Mouse (Mus musculus): ENCODE results near the gene Anapc11. TPM values are rescaled to one million over a fixed set of nuclear protein-coding genes. Genes with fewer than 3 reads are reported as not detected.

The Anapc11 gene
- polyA plus RNA-seq, 1 experiment = 137 TPM

DNA sequence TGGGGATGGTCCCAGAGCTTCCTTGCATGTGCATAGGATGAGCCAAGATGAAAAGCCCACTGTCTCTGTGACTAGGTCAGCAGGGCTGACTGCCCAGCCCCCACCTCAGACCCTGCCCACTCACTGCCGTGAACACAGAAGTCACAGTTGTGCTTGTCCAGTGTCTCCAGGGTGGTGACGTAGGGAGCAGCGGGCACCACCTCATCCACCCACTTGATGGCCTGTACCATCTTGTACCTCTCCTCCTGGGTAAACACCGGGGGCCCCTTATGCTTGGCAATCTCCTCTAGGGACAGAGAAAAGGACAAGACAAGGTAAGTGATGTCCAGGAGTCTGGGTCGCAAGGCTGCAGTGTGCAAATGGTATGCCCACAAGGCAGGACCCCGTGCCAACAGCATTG, 16.9 kb downstream of the Anapc11 start:
- no peak for TF ChIP-seq POLR2A (IDR thresholded peaks at IDR 0.05; ENCODE audit: low read depth, low read length)
- no peak for TF ChIP-seq CTCF (conservative IDR thresholded peaks at IDR 0.05; ENCODE audit: insufficient read depth, insufficient read length, low read depth, low read length)
- Histone ChIP-seq H3K36me3 (ENCODE audit: control insufficient read depth, insufficient read depth, low read length) (peaks cover 6% of the 10 kb centered on the region; the same call in 1 of the 2 replicates), H3K27me3 (replicated peaks; ENCODE audit: control insufficient read depth, insufficient read depth, low read length) (no peaks in the 10 kb centered on the region), H3K27ac (ENCODE audit: insufficient read depth, low read depth, low read length) (no peak overlapping the region), H3K4me3 (ENCODE audit: insufficient read depth, low read depth, low read length) (no peak overlapping the region), H3K4me1 (ENCODE audit: control insufficient read depth, insufficient read depth, low read length) (peaks cover 14% of the 10 kb centered on the region)
- WGBS = 91% methylated on average over 6 of the region's 6 CpGs
- no peak for DNase-seq

DNA sequence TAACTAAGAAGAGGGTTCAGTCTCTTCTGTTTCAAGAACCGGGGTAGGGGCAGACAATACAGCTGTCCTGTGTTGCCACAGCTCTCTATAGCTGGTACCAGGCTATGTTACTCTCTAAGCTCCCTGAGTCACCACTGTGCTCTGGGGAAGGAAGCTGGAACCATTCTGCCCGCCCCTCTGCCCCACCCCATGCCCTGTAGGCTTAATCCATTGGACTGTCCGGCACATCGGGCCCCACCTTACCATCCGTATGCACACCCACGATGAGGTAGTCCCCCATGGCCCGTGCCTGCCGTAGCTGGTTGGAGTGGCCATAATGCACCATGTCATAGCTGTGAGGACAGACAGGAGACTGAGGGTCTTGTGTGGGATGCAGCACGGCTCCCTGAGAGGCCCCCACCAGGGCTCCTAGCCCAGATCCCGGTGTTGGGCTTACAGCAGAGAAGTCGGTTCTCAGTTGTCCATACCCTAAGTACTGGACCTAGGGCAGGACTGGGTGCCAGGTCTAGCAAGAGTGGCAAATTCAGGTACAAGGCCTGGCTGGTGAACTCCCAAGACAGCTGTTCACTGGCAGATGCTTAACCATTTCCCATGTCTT, 17.5 kb downstream of the Anapc11 start:
- no peak for DNase-seq
- no peaks in the 10 kb centered on the region for H3K27me3 ChIP-seq (replicated peaks; ENCODE audit: control insufficient read depth, insufficient read depth, low read length)
- no peak overlapping the region for H3K27ac ChIP-seq (ENCODE audit: insufficient read depth, low read depth, low read length)
- 78% methylated on average over 11 of the region's 11 CpGs for WGBS
- peaks cover 14% of the 10 kb centered on the region for H3K4me1 ChIP-seq (ENCODE audit: control insufficient read depth, insufficient read depth, low read length)
- H3K36me3 ChIP-seq (ENCODE audit: control insufficient read depth, insufficient read depth, low read length) = peaks cover 6% of the 10 kb centered on the region; the same call in 1 of the 2 replicates
- peak overlapping the region; percentile 5; the same call in 1 of the 2 replicates for H3K4me3 ChIP-seq (ENCODE audit: insufficient read depth, low read depth, low read length)
- TF ChIP-seq CTCF (conservative IDR thresholded peaks at IDR 0.05; ENCODE audit: insufficient read depth, insufficient read length, low read depth, low read length) = no peak

DNA sequence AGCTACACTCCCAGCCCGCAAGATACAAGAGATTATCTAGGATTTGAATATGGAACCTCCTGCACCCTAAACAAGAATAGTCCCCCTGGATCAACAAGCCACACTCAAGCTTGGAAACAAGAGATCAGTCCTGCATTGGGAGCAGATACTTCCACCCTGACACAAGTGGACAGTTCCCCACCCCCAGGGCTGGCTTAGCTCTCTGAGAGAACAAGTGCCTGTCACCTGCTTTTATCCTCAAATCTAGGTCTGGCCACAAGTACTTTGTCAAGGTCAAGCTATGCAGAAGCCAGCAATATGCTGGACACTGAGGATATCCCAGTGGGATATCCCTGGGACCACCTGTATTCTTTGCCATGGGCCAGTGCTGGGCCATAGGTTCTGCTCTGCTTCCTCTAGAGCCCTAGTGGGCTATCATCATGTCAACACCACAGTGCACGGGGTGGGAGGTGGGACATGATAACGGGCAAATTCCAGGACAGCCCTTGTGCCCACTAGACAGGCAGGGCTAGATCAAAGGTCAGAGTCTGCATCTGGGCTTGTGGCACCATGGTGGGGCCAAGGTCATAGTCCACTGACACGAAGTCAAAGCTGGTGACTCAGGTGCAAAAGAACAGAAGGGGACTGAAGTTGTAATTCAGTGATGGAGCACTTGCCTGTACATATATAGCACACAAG, 18.5 kb downstream of the Anapc11 start:
- peaks cover 14% of the 10 kb centered on the region for H3K4me1 ChIP-seq (ENCODE audit: control insufficient read depth, insufficient read depth, low read length)
- TF ChIP-seq CTCF (conservative IDR thresholded peaks at IDR 0.05; ENCODE audit: insufficient read depth, insufficient read length, low read depth, low read length) = no peak
- no peak for TF ChIP-seq POLR2A (IDR thresholded peaks at IDR 0.05; ENCODE audit: low read depth, low read length)
- WGBS = 36% methylated on average over 4 of the region's 4 CpGs
- H3K27ac ChIP-seq (ENCODE audit: insufficient read depth, low read depth, low read length) = peak overlapping the region; percentile 95
- H3K4me3 ChIP-seq (ENCODE audit: insufficient read depth, low read depth, low read length) = peak overlapping the region; percentile 83
- DNase-seq = peak; percentile 88
- H3K36me3 ChIP-seq (ENCODE audit: control insufficient read depth, insufficient read depth, low read length) = peaks cover 6% of the 10 kb centered on the region; the same call in 1 of the 2 replicates
- H3K27me3 ChIP-seq (replicated peaks; ENCODE audit: control insufficient read depth, insufficient read depth, low read length) = no peaks in the 10 kb centered on the region

DNA sequence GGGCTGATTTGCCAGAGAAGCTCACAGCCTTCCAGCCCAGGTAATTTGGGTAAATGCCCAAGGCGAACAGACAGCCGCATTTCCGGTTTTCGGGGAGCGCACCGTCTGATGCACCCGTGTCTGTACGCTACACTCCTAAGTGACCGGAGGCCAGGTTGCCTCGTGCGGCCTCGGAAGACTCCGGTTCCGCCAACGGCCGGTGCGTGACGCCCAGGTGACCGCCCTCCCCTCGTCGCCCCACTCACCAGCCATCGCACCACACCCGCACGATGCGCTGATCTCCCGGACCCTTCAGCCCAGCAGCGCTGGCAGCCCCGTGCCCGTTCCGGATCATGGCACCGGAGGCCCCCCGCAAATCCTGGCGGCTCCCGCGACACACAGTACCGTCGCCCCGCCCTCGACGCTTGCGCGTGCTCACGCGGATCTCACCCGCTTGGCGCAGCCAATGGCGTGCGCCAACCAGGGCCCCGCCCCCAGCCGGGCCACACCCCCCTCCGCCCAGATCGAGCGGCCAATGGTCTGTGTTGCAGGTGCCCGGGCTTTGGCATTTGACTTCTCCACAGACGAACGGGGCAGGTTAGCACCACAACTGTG, 19.4 kb downstream of the Anapc11 start, which contains the start of gene Pcyt2:
Gene Pcyt2 (minus strand): TSS at position 418 of the 594 bp plus-strand sequence.
- peak within 1 kb of the TSS; percentile 83 for H3K4me3 ChIP-seq (ENCODE audit: insufficient read depth, low read depth, low read length)
- peaks cover 5% of the 10 kb centered on the region; the same call in 1 of the 2 replicates for H3K36me3 ChIP-seq (ENCODE audit: control insufficient read depth, insufficient read depth, low read length)
- WGBS = under 1% methylated on average over 56 of the region's 56 CpGs

DNA sequence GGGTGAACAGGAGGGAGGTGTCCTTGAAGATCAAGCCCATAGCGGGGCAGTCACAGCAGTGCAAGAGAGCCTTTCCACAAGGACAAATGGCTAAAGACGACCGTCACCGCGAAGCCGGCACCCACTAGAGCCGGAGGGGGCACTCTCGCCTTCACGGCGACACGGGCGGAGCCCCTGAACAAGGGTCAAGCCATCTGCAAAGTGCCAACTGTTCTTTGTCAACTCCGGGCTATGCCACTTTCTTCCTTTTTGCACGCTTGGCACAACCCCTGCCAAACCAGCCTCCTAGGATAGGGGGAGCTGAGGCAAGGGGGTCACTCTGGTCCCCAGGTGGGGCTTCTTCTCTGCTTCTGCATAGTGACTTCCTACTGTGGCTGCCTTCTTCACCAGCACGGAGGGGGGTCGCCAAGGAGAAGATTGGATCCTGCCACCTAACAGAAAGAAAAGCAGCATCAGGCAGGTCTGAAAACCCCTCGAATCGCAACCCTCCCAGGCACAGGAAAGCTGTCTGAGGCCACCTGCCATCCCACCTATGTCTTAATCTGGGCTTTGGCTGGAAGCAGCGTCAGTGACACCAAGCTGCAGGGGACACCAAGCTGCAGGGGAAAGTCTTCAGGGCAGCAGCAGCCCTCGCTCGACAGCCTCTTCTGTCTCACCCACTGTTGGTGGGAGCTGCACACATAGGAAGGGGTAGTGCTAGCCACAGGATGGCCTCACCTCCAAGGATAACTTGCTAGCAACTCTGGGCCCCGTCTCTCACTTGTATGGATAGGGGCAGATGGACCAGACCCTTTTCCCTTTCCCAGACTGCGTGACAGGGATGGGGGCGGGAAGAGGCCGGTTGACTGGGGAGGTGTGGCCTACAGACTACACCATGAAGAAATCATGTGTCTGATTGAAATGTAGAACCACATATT, 20.7 kb downstream of the Anapc11 start:
- no peak for TF ChIP-seq CTCF (conservative IDR thresholded peaks at IDR 0.05; ENCODE audit: insufficient read depth, insufficient read length, low read depth, low read length)
- TF ChIP-seq POLR2A (IDR thresholded peaks at IDR 0.05; ENCODE audit: low read depth, low read length) = no peak
- Histone ChIP-seq H3K27me3 (replicated peaks; ENCODE audit: control insufficient read depth, insufficient read depth, low read length) (no peaks in the 10 kb centered on the region), H3K36me3 (ENCODE audit: control insufficient read depth, insufficient read depth, low read length) (peaks cover 7% of the 10 kb centered on the region), H3K4me1 (ENCODE audit: control insufficient read depth, insufficient read depth, low read length) (peaks cover 15% of the 10 kb centered on the region), H3K27ac (ENCODE audit: insufficient read depth, low read depth, low read length) (0 out of 2 replicates have a peak overlapping the region, but pooled peaks have one; percentile 1), H3K4me3 (ENCODE audit: insufficient read depth, low read depth, low read length) (no peak overlapping the region)
- 88% methylated on average over 25 of the region's 25 CpGs for WGBS
- no peak for DNase-seq

More for the DNA sequence above, 19.4 kb downstream of the Anapc11 start, which contains the start of gene Pcyt2:
- no peak for TF ChIP-seq CTCF (conservative IDR thresholded peaks at IDR 0.05; ENCODE audit: insufficient read depth, insufficient read length, low read depth, low read length)
- TF ChIP-seq POLR2A (IDR thresholded peaks at IDR 0.05; ENCODE audit: low read depth, low read length) = no peak
- Histone ChIP-seq H3K4me1 (ENCODE audit: control insufficient read depth, insufficient read depth, low read length) (peaks cover 14% of the 10 kb centered on the region), H3K27me3 (replicated peaks; ENCODE audit: control insufficient read depth, insufficient read depth, low read length) (no peaks in the 10 kb centered on the region), H3K27ac (ENCODE audit: insufficient read depth, low read depth, low read length) (peak within 1 kb of the TSS; percentile 95)
- peak; percentile 98 for DNase-seq

DNA sequence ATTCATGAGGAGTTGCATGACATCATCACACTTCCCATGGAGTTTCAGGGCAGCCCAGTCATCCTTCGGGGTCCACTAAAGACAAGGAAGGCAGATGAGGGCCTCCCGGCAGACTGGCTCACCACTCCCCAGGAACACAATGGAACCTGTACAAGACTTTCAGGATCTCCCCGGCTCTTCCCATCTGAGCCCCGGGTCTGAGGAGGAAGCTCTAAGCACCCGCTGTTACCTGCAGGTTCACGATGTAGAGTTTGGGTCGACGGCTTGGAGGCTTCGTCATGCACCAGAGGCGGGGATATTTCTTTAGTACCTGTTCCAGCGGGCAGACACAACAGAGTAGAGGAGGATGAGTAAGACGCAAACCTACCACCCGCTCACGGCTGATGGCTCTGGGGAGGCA, 22.0 kb downstream of the Anapc11 start:
- Histone ChIP-seq H3K27ac (ENCODE audit: insufficient read depth, low read depth, low read length) (no peak overlapping the region), H3K4me3 (ENCODE audit: insufficient read depth, low read depth, low read length) (no peak overlapping the region), H3K36me3 (ENCODE audit: control insufficient read depth, insufficient read depth, low read length) (peaks cover 7% of the 10 kb centered on the region), H3K4me1 (ENCODE audit: control insufficient read depth, insufficient read depth, low read length) (peaks cover 20% of the 10 kb centered on the region), H3K27me3 (replicated peaks; ENCODE audit: control insufficient read depth, insufficient read depth, low read length) (no peaks in the 10 kb centered on the region)
- DNase-seq = no peak
- 94% methylated on average over 14 of the region's 14 CpGs for WGBS
- no peak for TF ChIP-seq CTCF (conservative IDR thresholded peaks at IDR 0.05; ENCODE audit: insufficient read depth, insufficient read length, low read depth, low read length)
- no peak for TF ChIP-seq POLR2A (IDR thresholded peaks at IDR 0.05; ENCODE audit: low read depth, low read length)
